Mouse (Mus musculus) megakaryocyte, embryonic 14.5 days (primary cell): ENCODE data around the gene Mlst8. TPM values are rescaled to one million over a fixed set of nuclear protein-coding genes. Genes with fewer than 3 reads are reported as not detected.
"Not testable (repeated sequence)": the region's sequence is repeated elsewhere in the genome, so short reads cannot be mapped to it uniquely, and the experiment has no call there.

Source experiments
- H3K27me3 ChIP-seq: replicated peaks from 2 replicates; pipeline ENCODE3; 2012; ENCODE audit warnings: inconsistent platforms
- H3K36me3 ChIP-seq: replicated peaks from 2 replicates; pipeline ENCODE3; 2012; ENCODE audit warnings: low read length, inconsistent platforms, mixed read lengths
- H3K4me1 ChIP-seq: 2 replicates; pipeline ENCODE4 v1.6.1; 2012; ENCODE audit warnings: inconsistent platforms
- H3K4me3 ChIP-seq: replicated peaks from 2 replicates; pipeline ENCODE3; 2012; ENCODE audit warnings: moderate library complexity, mild to moderate bottlenecking, inconsistent platforms
- H3K9me3 ChIP-seq: 2 replicates; pipeline ENCODE4 v1.6.1; 2012; ENCODE audit warnings: inconsistent platforms
- FLI1 ChIP-seq: IDR thresholded peaks from 2 replicates; pipeline ENCODE4 v1.6.1; 2012; ENCODE audit warnings: low read length, inconsistent platforms, mixed read lengths
- GATA1 ChIP-seq: IDR thresholded peaks from 3 replicates; pipeline ENCODE4 v1.6.1; 2012; ENCODE audit warnings: mixed read lengths, low read length, inconsistent platforms, borderline replicate concordance
- polyA plus RNA-seq: library from polyadenylated mRNA; stranded (reverse); fragments of >175 nt; gene quantifications from 2 replicates; pipeline ENCODE4 v1.2.3, GENCODE M21; 2012; ENCODE audit warnings: low replicate concordance; ENCODE audit not compliant: insufficient read depth

The Mlst8 gene
- polyA plus RNA-seq, 1 experiment: 2.3 TPM

- Histone ChIP-seq H3K9me3 (no peaks in the 10 kb centered on the region), H3K4me3 (peak overlapping the region; percentile 93), H3K27me3 (no peaks in the 10 kb centered on the region), H3K36me3 (peaks cover 62% of the 10 kb centered on the region), H3K4me1 (peaks cover 41% of the 10 kb centered on the region)
- TF ChIP-seq GATA1: no peak
- TF ChIP-seq FLI1: no peak
Measured at GRCm38 (mm10) chr17:24470701-24471527, 8.0 kb downstream of the Mlst8 start.

- Histone ChIP-seq H3K4me1 (peaks cover 44% of the 10 kb centered on the region), H3K9me3 (no peaks in the 10 kb centered on the region), H3K36me3 (peaks cover 59% of the 10 kb centered on the region), H3K4me3 (peak within 1 kb of the TSS; percentile 93), H3K27me3 (no peaks in the 10 kb centered on the region)
- TF ChIP-seq FLI1: no peak
- no peak for TF ChIP-seq GATA1
Measured at GRCm38 (mm10) chr17:24469910-24470602, 8.8 kb downstream of the Mlst8 start, which contains the start of the genes E4f1 and Pgp. E4f1 (minus strand) TSS chr17:24470313. Pgp (plus strand) TSS chr17:24470392.

DNA sequence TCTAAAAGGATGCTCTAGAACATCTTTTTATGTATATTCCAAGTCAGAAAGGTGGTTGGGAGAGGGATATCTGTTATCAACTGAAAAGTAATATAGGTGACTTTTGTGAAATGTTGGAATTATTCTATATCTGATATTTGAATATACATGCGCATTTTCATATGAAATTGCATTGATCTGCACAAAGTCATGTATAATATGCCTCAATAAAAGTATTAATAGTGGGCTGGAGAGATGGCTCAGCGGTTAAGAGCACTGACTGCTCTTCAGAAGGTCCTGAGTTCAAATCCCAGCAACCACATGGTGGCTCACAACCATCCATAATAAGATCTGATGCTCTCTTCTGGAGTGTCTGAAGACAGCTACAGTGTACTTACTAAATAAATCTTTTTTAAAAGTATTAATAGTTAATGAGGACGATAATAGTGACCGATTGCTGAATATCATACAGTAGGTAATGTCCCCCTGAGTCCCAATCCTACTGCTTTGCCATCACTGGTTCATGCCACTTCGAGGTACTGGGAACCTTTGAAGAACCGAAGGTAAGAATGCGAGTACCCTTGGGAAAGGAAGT lies 9.5 kb downstream of the Mlst8 start:
- Histone ChIP-seq H3K36me3 (peaks cover 57% of the 10 kb centered on the region), H3K27me3 (no peaks in the 10 kb centered on the region), H3K4me1 (peaks cover 48% of the 10 kb centered on the region), H3K4me3 (peak overlapping the region; percentile 93), H3K9me3 (no peaks in the 10 kb centered on the region)
- TF ChIP-seq FLI1 (no peak), GATA1 (no peak)

GRCm38 (mm10) chr17:24468636-24469246 lies 10.1 kb downstream of the Mlst8 start:
- Histone ChIP-seq H3K9me3 (no peaks in the 10 kb centered on the region), H3K4me1 (peaks cover 46% of the 10 kb centered on the region), H3K4me3 (no peak overlapping the region), H3K36me3 (peaks cover 52% of the 10 kb centered on the region), H3K27me3 (no peaks in the 10 kb centered on the region)
- TF ChIP-seq GATA1: no peak
- no peak for TF ChIP-seq FLI1

GRCm38 (mm10) chr17:24463374-24464133 lies 15.3 kb downstream of the Mlst8 start:
- no peak overlapping the region for H3K4me3 ChIP-seq
- peaks cover 23% of the 10 kb centered on the region for H3K4me1 ChIP-seq
- no peaks in the 10 kb centered on the region for H3K9me3 ChIP-seq
- H3K36me3 ChIP-seq: peaks cover 38% of the 10 kb centered on the region
- no peaks in the 10 kb centered on the region for H3K27me3 ChIP-seq
- no peak for TF ChIP-seq GATA1

DNA sequence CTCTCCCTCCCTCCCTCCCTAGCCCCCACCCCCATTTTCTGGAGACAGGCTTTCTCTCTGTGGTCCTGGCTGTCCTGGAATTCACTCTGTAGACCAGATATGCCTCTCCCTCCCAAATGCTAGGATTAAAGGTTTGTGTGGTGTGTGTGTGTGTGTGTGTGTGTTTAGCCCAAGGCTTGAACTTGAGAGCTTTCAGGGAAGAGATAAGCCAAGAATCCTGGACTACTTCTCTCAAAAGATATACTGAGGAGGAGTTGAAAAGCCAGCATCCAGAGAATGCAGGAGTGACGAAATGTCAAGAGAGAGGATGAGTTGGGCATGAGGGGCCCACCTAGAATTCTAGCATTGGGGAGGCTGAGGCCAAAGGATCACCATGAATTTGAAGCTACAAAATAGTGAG lies 15.9 kb downstream of the Mlst8 start:
- H3K36me3 ChIP-seq: peaks cover 34% of the 10 kb centered on the region
- no peaks in the 10 kb centered on the region for H3K9me3 ChIP-seq
- peaks cover 23% of the 10 kb centered on the region for H3K4me1 ChIP-seq
- TF ChIP-seq FLI1 (no peak), GATA1 (no peak)
- no peak overlapping the region for H3K4me3 ChIP-seq
- H3K27me3 ChIP-seq: no peaks in the 10 kb centered on the region

GRCm38 (mm10) chr17:24461580-24461979 lies 17.3 kb downstream of the Mlst8 start:
- H3K36me3 ChIP-seq: peaks cover 28% of the 10 kb centered on the region
- no peaks in the 10 kb centered on the region for H3K9me3 ChIP-seq
- H3K4me3 ChIP-seq: no peak overlapping the region
- peaks cover 23% of the 10 kb centered on the region for H3K4me1 ChIP-seq
- no peak for TF ChIP-seq FLI1
- TF ChIP-seq GATA1: no peak
- no peaks in the 10 kb centered on the region for H3K27me3 ChIP-seq

DNA sequence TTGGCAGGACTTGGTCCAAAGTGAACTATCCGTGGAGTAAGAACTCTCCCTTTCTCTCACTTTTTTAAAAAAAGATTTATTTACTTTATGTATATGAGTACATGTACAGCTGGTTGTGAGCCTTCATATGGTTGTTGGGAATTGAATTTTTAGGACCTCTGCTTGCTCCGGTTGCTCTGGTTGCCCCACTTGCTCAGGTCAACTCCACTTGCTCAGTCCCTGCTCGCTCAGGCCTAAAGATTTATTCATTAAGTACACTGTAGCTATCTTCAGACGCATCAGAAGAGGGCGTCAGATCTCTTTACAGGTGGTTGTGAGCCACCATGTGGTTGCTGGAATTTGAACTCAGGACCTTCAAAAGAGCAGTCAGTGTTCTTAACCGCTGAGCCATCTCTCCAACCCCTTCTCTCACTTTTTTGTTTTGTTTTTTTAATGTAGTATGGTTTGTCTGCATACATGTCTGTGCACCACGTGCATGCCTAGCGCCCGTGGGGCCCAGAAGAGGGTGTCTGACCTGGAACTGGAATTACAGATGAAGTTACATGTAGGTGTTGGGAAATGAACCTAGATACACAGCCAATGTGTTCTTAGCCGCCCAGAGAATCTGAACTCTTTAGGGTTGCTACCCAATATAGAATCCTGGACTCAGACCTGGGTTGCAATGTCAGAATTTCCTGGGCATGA lies 23.2 kb downstream of the Mlst8 start:
- Histone ChIP-seq H3K4me1 (peaks cover 43% of the 10 kb centered on the region), H3K4me3 (peak overlapping the region; percentile 96), H3K36me3 (peaks cover 17% of the 10 kb centered on the region)
- not testable (repeated sequence) for H3K27me3 ChIP-seq, H3K9me3 ChIP-seq
